Mouse (Mus musculus) cortical plate, adult 2 months (tissue): Measurements from ENCODE around the gene Plod1. TPM values are rescaled to one million over a fixed set of nuclear protein-coding genes. Genes with fewer than 3 reads are reported as not detected.

ENCODE experiments used
- H3K27ac ChIP-seq: fragments of 200-500 bp; 2 replicates; pipeline ENCODE4 v1.5.1; 2012; ENCODE audit warnings: low read length, control low read depth, inconsistent platforms; ENCODE audit not compliant: insufficient read depth
- H3K4me1 ChIP-seq: fragments of 200-500 bp; 2 replicates; pipeline ENCODE4 v1.6.1; 2011; ENCODE audit warnings: low read length; ENCODE audit not compliant: control insufficient read depth, insufficient read depth
- H3K4me3 ChIP-seq: fragments of 200-500 bp; 2 replicates; pipeline ENCODE4 v1.5.1; 2011; ENCODE audit warnings: mild to moderate bottlenecking, low read length, control low read depth; ENCODE audit not compliant: insufficient read depth
- CTCF ChIP-seq: fragments of 200-500 bp; IDR thresholded peaks from 2 replicates; pipeline ENCODE4 v1.5.1; 2011; ENCODE audit warnings: mild to moderate bottlenecking, control low read depth, low read length; ENCODE audit not compliant: insufficient read depth; ENCODE audit errors: extremely low read depth
- POLR2A ChIP-seq: fragments of 200-500 bp; IDR thresholded peaks from 2 replicates; pipeline ENCODE4 v1.6.1; 2011; ENCODE audit warnings: mild to moderate bottlenecking, low read length, control low read depth; ENCODE audit not compliant: insufficient read depth; ENCODE audit errors: extremely low read depth
- polyA plus RNA-seq: library from polyadenylated mRNA; depleted of rRNA; stranded (reverse); fragments of >200 nt; gene quantifications from 2 replicates; pipeline ENCODE4 v1.2.3, GENCODE M21; 2012

Plod1 gene
- polyA plus RNA-seq, 1 experiment, result 24.4 TPM

- H3K4me1 ChIP-seq, result peaks cover 15% of the 10 kb centered on the region
- no peak overlapping the region for H3K4me3 ChIP-seq
- no peak for TF ChIP-seq CTCF
- TF ChIP-seq POLR2A, result no peak
- peak overlapping the region; percentile 66 for H3K27ac ChIP-seq
Observed at GRCm38 (mm10) chr4:147940111-147940510, 3.5 kb upstream of the Plod1 start.

GRCm38 (mm10) chr4:147938148-147939096 is 1.9 kb upstream of the Plod1 start:
- peak overlapping the region; percentile 48; the same call in 1 of the 2 replicates for H3K27ac ChIP-seq
- no peak overlapping the region for H3K4me3 ChIP-seq
- H3K4me1 ChIP-seq, result peaks cover 15% of the 10 kb centered on the region
- TF ChIP-seq CTCF, result no peak
- no peak for TF ChIP-seq POLR2A

- H3K4me3 ChIP-seq, result no peak overlapping the region
- peaks cover 10% of the 10 kb centered on the region for H3K4me1 ChIP-seq
- no peak for TF ChIP-seq POLR2A
- no peak for TF ChIP-seq CTCF
- no peak overlapping the region for H3K27ac ChIP-seq
Observed at GRCm38 (mm10) chr4:147937486-147937885, 919 bp upstream of the Plod1 start.

GRCm38 (mm10) chr4:147937021-147937420 is 454 bp upstream of the Plod1 start:
- peaks cover 7% of the 10 kb centered on the region for H3K4me1 ChIP-seq
- TF ChIP-seq POLR2A, result no peak
- TF ChIP-seq CTCF, result no peak
- no peak overlapping the region for H3K27ac ChIP-seq

GRCm38 (mm10) chr4:147935904-147936303 is 663 bp downstream of the Plod1 start:
- Histone ChIP-seq H3K27ac (no peak overlapping the region), H3K4me1 (peaks cover 3% of the 10 kb centered on the region; the same call in 1 of the 2 replicates), H3K4me3 (peak overlapping the region; percentile 68)
- TF ChIP-seq CTCF (no peak), POLR2A (no peak)

More at GRCm38 (mm10) chr4:147937021-147937420, 454 bp upstream of the Plod1 start:
- H3K4me3 ChIP-seq, result peak overlapping the region; percentile 68; the same call in 1 of the 2 replicates

- Histone ChIP-seq H3K4me1 (peaks cover 2% of the 10 kb centered on the region; the same call in 1 of the 2 replicates), H3K4me3 (no peak overlapping the region), H3K27ac (no peak overlapping the region)
- TF ChIP-seq CTCF, result no peak
- TF ChIP-seq POLR2A, result no peak
Observed at GRCm38 (mm10) chr4:147934611-147935010, 2.0 kb downstream of the Plod1 start.

- TF ChIP-seq CTCF (no peak), POLR2A (no peak)
- Histone ChIP-seq H3K4me1 (peaks cover 2% of the 10 kb centered on the region; the same call in 1 of the 2 replicates), H3K4me3 (no peak overlapping the region), H3K27ac (no peak overlapping the region)
Observed at GRCm38 (mm10) chr4:147934134-147934533, 2.4 kb downstream of the Plod1 start.

GRCm38 (mm10) chr4:147930946-147931345 is 5.6 kb downstream of the Plod1 start:
- Histone ChIP-seq H3K4me3 (no peak overlapping the region), H3K27ac (no peak overlapping the region)
- TF ChIP-seq CTCF (no peak), POLR2A (no peak)

GRCm38 (mm10) chr4:147928540-147928939 is 8.0 kb downstream of the Plod1 start:
- Histone ChIP-seq H3K4me3 (no peak overlapping the region), H3K27ac (no peak overlapping the region), H3K4me1 (no peaks in the 10 kb centered on the region)
- no peak for TF ChIP-seq CTCF

More at GRCm38 (mm10) chr4:147930946-147931345, 5.6 kb downstream of the Plod1 start:
- H3K4me1 ChIP-seq, result no peaks in the 10 kb centered on the region

GRCm38 (mm10) chr4:147928136-147928535 is 8.4 kb downstream of the Plod1 start:
- TF ChIP-seq POLR2A, result no peak
- TF ChIP-seq CTCF, result no peak
- Histone ChIP-seq H3K27ac (no peak overlapping the region), H3K4me3 (no peak overlapping the region), H3K4me1 (no peaks in the 10 kb centered on the region)
